8 mouse cellular contexts compared by ENCODE assay signal in the genomic region with DNA sequence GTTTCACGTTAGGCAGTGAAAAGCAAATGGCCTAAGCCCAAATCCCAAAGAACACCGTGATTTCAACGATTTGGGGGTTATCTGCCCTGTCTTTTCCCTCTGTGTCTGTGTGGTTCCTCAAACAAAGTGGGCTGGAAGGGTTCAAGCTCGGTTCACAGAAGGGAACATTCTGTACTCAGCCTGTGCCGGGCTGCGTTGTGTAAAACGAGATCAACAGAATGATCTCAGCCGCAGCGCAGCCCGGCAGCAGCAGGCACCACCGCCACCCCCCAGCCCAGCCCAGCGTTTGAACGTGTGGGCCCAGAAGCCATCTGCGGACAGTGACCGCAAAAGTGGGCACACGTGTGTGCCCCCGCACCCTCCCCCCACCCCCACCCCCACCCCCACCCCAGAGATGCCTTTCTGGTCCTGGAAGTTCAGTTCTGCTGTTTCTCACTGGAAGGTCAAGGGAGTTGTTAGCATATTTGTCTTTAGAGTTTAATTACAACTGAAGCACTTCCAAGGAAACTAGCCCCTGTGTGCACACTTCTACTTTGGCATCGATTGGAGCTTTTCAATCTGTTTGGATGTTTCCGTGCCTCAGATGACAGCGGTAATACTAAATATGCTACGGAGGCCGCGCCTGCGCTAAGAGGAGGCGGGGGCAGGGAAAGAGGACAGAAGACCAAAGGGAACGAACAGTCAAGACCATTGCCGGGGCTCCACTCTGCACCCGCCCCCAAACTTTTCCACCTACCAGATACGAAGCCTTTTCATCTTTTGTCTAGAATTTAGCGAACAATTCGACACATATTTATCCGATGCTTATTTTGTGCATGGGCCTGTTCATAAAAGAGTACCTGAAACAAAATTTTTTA.
DNase-seq lines count a peak whose midpoint lies in the region; ATAC-seq and TF ChIP-seq lines count a peak whose summit lies in the region.

No protein-coding gene starts in this region.

- peak overlapping the region; percentile 28 for H3K4me3 ChIP-seq in forebrain, postnatal 0 days (ENCODE audit: low read depth, low read length)
- H3K4me3 ChIP-seq in liver, embryonic 11.5 days (ENCODE audit: low read depth, low read length), result peak overlapping the region; percentile 37
- H3K4me3 ChIP-seq in stomach, postnatal 0 days (ENCODE audit: low read depth, low read length), result no peak overlapping the region

- DNase-seq in cerebellum, adult 18-20 months, result peak; percentile 74
- DNase-seq in forebrain, postnatal 0 days, result peak; percentile 73
- peak; percentile 83 to 86 for DNase-seq in heart, postnatal 14 days
- peak; percentile 81 to 96 for DNase-seq in kidney, postnatal 25 days
- DNase-seq in liver, embryonic 11.5 days (ENCODE audit: low spot score), result peak; percentile 58
- DNase-seq in stomach, postnatal 0 days (ENCODE audit: low spot score), result peak; percentile 80

- 4% methylated on average over 32 of the region's 32 CpGs for WGBS in forebrain, postnatal 0 days
- WGBS in liver, embryonic 11.5 days, result 3% methylated on average over 32 of the region's 32 CpGs
- WGBS in stomach, postnatal 0 days, result 3% methylated on average over 32 of the region's 32 CpGs

- ATAC-seq in CD4-positive, CD25-positive, alpha-beta regulatory T cell, adult 4 months, result peak; percentile 56
- ATAC-seq in forebrain, postnatal 0 days, result peak; percentile 90
- ATAC-seq in liver, embryonic 11.5 days (replicated peaks; ENCODE audit: low FRiP score), result peak; percentile 57; the same call in 1 of the 2 replicates
- ATAC-seq in monocyte, adult 5-6 weeks (replicated peaks; ENCODE audit: insufficient number of reproducible peaks, low FRiP score, low TSS enrichment, poor library complexity, severe bottlenecking), result 0 out of 2 replicates have a peak, but pooled peaks have one; percentile 53
- ATAC-seq in stomach, postnatal 0 days (ENCODE audit: low FRiP score, low TSS enrichment), result peak; percentile 92

- no peaks in the 10 kb centered on the region for H3K27me3 ChIP-seq in forebrain, postnatal 0 days (ENCODE audit: insufficient read depth, low read length)
- no peaks in the 10 kb centered on the region for H3K27me3 ChIP-seq in liver, embryonic 11.5 days (replicated peaks; ENCODE audit: control insufficient read depth, insufficient read depth, low read length)
- H3K27me3 ChIP-seq in stomach, postnatal 0 days (ENCODE audit: control insufficient read depth, insufficient read depth, low read length), result no peaks in the 10 kb centered on the region

- TF ChIP-seq EP300 in stomach, postnatal 0 days (optimal IDR thresholded peaks at IDR 0.05), result peak; percentile 93

- TF ChIP-seq CTCF in forebrain, postnatal 0 days (IDR thresholded peaks at IDR 0.05; ENCODE audit: low read depth), result no peak
- no peak for TF ChIP-seq CTCF in stomach, postnatal 0 days (IDR thresholded peaks at IDR 0.05; ENCODE audit: low read depth)

- H3K4me1 ChIP-seq in forebrain, postnatal 0 days (ENCODE audit: insufficient read depth), result 0 out of 2 replicates have a peak, but pooled peaks cover 5% of the 10 kb centered on the region
- peaks cover 5% of the 10 kb centered on the region; the same call in 1 of the 2 replicates for H3K4me1 ChIP-seq in liver, embryonic 11.5 days (replicated peaks; ENCODE audit: control insufficient read depth, insufficient read depth, low read length)
- H3K4me1 ChIP-seq in stomach, postnatal 0 days (replicated peaks; ENCODE audit: control insufficient read depth, insufficient read depth), result peaks cover 12% of the 10 kb centered on the region; the same call in 1 of the 2 replicates

- peak overlapping the region; percentile 15; the same call in 1 of the 2 replicates for H3K27ac ChIP-seq in forebrain, postnatal 0 days (ENCODE audit: low read depth, low read length)
- no peak overlapping the region for H3K27ac ChIP-seq in liver, embryonic 11.5 days (ENCODE audit: low read depth, low read length)
- H3K27ac ChIP-seq in stomach, postnatal 0 days (replicated peaks), result peak overlapping the region; percentile 94

- H3K9ac ChIP-seq in forebrain, postnatal 0 days, result peak overlapping the region; percentile 34; the same call in 1 of the 2 replicates
- peak overlapping the region; percentile 48 for H3K9ac ChIP-seq in liver, embryonic 11.5 days (ENCODE audit: low read depth, low read length)
- peak overlapping the region; percentile 47 for H3K9ac ChIP-seq in stomach, postnatal 0 days (ENCODE audit: low read length)

- H3K4me2 ChIP-seq in forebrain, postnatal 0 days (ENCODE audit: low read depth), result peak overlapping the region; percentile 55
- peak overlapping the region; percentile 70 for H3K4me2 ChIP-seq in liver, embryonic 11.5 days
- H3K4me2 ChIP-seq in stomach, postnatal 0 days (replicated peaks; ENCODE audit: low read depth), result peak overlapping the region; percentile 38

- intact Hi-C loops in heart, postnatal 14 days (cut with DNase I), result loop anchor here (1.0 to 2.0 kb wide), 2 partner anchors 78 to 140 kb away; no protein-coding TSS in a partner anchor

- H3K9me3 ChIP-seq in forebrain, postnatal 0 days (ENCODE audit: low read length), result no peaks in the 10 kb centered on the region
- no peaks in the 10 kb centered on the region for H3K9me3 ChIP-seq in liver, embryonic 11.5 days (ENCODE audit: control insufficient read depth, low read length)
- no peaks in the 10 kb centered on the region for H3K9me3 ChIP-seq in stomach, postnatal 0 days (ENCODE audit: control insufficient read depth, low read length)

- no peaks in the 10 kb centered on the region for H3K36me3 ChIP-seq in forebrain, postnatal 0 days (ENCODE audit: insufficient read depth)
- no peaks in the 10 kb centered on the region for H3K36me3 ChIP-seq in liver, embryonic 11.5 days (ENCODE audit: control insufficient read depth, insufficient read depth, low read length)
- no peaks in the 10 kb centered on the region for H3K36me3 ChIP-seq in stomach, postnatal 0 days (ENCODE audit: control insufficient read depth, insufficient read depth, low read length)
